Mouse (Mus musculus) cerebellum, adult 2 months (tissue): ENCODE data around the gene Polr3gl.
A peak's percentile ranks its signal among the peaks of the same experiment; 100 is the strongest.

Source experiments
- CTCF ChIP-seq: fragments of 200-500 bp; IDR thresholded peaks from 2 replicates; pipeline ENCODE4 v1.5.1; 2011; ENCODE audit warnings: low read depth, mild to moderate bottlenecking, control low read depth, low read length, moderate library complexity, borderline replicate concordance; ENCODE audit not compliant: insufficient read depth
- POLR2A ChIP-seq: fragments of 200-500 bp; IDR thresholded peaks from 2 replicates; pipeline ENCODE4 v1.6.1; 2011; ENCODE audit warnings: low read length, control low read depth, borderline replicate concordance; ENCODE audit not compliant: insufficient read depth

GRCm38 (mm10) chr3:96598156-96599068 lies 4.4 kb upstream of the Polr3gl start:
- TF ChIP-seq CTCF (no peak), POLR2A (0 out of 2 replicates have a peak, but pooled peaks have one; percentile 22)
